Mouse (Mus musculus): ENCODE measurements around the gene Gm21913. TPM values are rescaled to one million over a fixed set of nuclear protein-coding genes. Genes with fewer than 3 reads are reported as not detected.
"Not testable (repeated sequence)": the region's sequence is repeated elsewhere in the genome, so short reads cannot be mapped to it uniquely, and the experiment has no call there.

The Gm21913 gene
- not detected in 2 replicates for total RNA-seq (2015)
- not detected in 2 replicates for total RNA-seq (2017)

DNA sequence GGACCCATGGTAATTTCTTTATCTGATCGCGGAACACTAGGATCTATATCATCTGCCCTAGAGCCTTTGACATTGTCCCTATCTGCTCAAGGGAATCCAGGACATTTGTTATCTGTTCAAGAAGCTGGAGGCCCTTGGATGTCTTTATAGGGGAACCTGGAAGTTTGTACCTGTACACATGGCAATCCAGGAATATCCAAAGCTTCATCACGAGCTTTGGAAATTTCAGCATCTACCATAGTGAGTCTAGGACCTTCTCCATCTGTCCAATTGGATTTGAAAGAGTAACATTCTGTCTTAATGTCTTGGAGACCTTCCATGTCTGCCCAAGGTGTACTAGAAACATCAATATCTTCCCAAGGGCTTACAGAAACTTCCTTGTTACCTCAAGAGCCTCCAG is at the start of gene Gm21913:
TSS of gene Gm21913 (plus strand) at position 301 of the 400 bp plus-strand sequence.
- not testable (repeated sequence) for ATAC-seq (replicated peaks; ENCODE audit: poor library complexity)

Other genes starting within 250 kb of the Gm21913 start
- not detected in 2 replicates for gene Gm29110, start 153.4 kb upstream of the Gm21913 start, total RNA-seq (2015)
- not detected in 2 replicates for gene Gm29110, start 153.4 kb upstream of the Gm21913 start, total RNA-seq (2017)